Mouse (Mus musculus) cerebellum, postnatal 10 days (tissue): ENCODE results near the gene Rhox8.
"Not testable (repeated sequence)": the region's sequence is repeated elsewhere in the genome, so short reads cannot be mapped to it uniquely, and the experiment has no call there.

Experiments used
- DNase-seq, 2 experiments: peaks; one replicate each; pipeline ENCODE4 v3.0.0; 2021; ENCODE audit warnings: mixed read lengths in 2 of 2

The Rhox8 gene

DNA sequence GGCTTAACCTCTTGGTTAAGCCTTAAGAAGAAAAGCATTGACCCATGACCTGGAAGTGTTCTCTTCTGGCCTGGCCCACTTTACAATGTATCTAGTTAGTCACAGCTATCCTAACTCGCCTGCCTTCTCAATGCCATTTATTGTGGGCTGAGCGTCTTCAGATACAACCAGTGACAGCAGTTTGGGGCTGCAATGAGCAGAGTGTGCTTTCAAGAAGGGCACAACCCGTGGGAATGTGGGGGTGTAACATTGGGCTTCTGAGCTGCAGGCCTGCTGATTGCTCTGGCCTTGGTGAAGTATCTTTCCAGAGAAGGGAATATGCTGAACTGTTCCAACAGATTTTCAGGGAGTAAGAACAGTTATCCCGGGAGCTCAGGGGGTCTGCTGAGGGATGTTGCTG is at the start of gene Rhox8:
TSS of gene Rhox8 (minus strand) at position 101 of the 400 bp plus-strand sequence.
- no peak for DNase-seq

DNA sequence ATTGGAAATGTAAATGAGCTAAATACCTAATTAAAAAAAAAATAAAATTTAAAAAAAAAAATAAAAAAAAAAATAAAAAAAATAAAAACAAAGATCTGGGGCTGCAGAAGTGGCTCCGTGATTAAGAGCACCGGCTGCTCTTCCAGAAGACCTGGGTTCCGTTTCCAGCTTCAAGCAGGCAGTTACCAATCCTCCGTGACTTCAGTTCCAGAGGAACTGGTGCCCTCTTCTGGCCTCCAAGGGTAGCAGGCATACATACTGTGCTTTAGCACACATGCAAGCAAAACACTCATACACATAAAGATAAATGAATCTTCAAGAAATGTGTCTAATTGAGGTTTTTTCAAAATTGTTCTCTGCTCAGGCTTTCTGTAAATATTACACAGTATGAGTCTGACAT is 37.6 kb upstream of the Rhox8 start:
- DNase-seq, result peak in 1 of 2 experiments; percentile 6

DNA sequence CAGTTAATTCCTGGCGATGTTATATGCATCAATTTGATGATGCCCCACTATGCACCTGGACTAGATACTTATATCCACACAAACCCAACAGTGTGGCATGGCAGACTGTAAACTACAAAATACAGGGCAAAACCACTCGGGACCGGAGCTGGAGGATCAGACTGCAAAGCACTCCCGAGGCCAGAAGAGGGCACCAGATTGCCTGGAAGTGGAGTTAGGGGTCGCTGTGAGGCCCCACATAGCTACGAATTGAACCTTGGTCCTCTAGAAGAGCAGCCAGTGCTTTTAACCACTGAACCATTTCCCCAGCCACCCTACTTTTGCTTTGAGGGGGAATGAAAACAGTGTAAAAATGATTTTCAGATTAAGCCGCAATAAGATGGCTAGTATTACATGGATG is 29.8 kb upstream of the Rhox8 start:
- DNase-seq, result peak; percentile 2 to 11

DNA sequence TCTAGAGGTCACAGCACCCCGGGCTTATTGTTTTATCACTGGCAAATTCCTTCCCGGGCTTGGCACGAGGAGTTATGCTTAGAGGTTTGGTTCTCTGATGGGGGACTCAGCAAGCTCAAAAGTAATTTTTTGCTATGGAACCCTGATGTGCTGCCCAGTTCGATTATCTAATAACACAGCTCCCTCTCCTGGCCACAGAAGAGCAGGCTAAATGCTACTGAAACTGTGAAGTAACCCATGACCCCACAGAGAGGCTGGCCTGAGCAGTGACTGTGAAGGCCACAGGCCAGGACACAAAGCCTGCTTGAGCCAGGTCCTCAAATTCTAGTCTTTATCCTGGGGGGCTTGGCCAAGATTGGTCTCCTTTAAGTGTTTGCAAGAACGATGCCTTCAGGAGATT is 25.0 kb upstream of the Rhox8 start:
- peak; percentile 2 to 8 for DNase-seq

DNA sequence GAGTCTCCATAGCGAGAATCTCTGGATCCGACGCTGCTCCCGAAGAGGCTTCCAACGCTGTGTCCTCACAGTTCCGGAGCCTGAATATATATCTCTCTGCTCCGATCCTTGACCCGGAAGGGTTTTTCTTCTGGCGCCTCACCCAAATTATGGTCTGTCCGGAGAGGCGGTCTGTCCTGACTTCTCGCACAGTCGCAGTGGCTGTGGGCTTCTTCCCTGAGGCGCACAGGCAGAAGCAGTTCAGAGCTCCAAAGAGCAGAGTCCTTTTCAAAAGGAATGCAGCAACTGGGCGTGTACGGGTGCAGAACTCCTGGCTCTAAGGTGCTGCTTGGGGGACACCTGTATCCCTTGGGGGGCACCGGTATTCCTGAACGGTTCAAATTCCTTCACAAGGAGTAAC is 22.9 kb upstream of the Rhox8 start, which contains the start of gene Rhox9:
TSS of gene Rhox9 (minus strand) at position 101 of the 400 bp plus-strand sequence.
- DNase-seq, result not testable (repeated sequence)

DNA sequence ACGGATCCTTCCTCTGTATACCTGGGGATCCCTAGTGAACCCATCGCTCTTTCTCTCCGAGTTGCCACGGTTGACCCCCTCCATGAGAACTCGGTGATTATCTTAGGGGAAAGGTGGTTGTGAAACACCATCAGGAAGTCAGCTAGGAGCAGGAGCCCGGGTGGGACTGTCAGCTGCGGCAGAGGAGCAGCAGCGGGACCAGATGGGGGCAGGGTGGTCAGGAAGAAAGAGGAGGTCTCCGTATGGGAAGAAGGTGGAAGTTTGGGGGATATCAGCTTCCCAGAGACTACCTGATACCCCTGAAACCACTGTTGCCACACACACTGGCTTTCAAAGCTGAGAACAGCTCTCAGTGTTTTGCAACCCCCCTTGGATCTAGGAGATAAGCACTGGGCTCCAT is 18.4 kb upstream of the Rhox8 start, which contains the start of gene Rhox7b:
TSS of gene Rhox7b (minus strand) at position 101 of the 400 bp plus-strand sequence.
- not testable (repeated sequence) for DNase-seq

DNA sequence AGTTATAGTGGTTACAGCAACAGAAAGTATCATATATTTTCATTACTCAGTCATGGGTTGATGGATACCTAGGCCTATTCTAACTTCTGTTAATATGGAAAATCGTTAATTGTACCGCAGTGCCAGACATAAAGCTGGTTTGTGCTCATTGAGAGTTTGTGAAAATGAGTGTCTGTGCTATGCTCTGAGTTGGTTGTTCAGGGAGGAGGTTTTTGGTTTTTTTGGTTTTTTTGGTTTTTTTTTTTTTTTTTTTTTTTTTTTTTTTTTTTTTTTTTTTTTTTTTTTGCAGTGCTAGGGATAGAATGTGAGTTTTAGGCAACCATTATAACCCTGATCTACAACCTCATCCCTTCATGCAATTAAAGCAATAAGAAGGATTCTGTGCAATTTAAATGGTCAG is 7.1 kb downstream of the Rhox8 start:
- DNase-seq, result no peak

DNA sequence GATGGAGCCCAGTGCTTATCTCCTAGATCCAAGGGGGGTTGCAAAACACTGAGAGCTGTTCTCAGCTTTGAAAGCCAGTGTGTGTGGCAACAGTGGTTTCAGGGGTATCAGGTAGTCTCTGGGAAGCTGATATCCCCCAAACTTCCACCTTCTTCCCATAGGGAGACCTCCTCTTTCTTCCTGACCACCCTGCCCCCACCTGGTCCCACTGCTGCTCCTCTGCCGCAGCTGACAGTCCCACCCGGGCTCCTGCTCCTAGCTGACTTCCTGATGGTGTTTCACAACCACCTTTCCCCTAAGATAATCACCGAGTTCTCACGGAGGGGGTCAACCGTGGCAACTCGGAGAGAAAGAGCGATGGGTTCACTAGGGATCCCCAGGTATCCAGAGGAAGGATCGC is 47.4 kb downstream of the Rhox8 start, which contains the start of gene Rhox7a:
TSS of gene Rhox7a (plus strand) at position 301 of the 400 bp plus-strand sequence.
- DNase-seq, result not testable (repeated sequence)

DNA sequence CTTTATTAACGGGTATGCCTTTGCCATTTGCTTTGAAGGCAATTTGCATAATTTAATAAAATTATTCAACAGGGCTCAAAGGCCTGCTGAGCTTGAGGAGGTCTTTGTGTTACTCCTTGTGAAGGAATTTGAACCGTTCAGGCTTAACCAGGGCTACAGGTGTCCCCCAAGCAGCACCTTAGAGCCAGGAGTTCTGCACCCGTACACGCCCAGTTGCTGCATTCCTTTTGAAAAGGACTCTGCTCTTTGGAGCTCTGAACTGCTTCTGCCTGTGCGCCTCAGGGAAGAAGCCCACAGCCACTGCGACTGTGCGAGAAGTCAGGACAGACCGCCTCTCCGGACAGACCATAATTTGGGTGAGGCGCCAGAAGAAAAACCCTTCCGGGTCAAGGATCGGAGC is 52.1 kb downstream of the Rhox8 start, which contains the start of gene Rhox6:
TSS of gene Rhox6 (plus strand) at position 301 of the 400 bp plus-strand sequence.
- DNase-seq, result not testable (repeated sequence)
